Mouse (Mus musculus): ENCODE results near the gene Heatr3. TPM values are rescaled to one million over a fixed set of nuclear protein-coding genes. Genes with fewer than 3 reads are reported as not detected.
A peak's percentile ranks its signal among the peaks of the same experiment; 100 is the strongest.
"Not testable (repeated sequence)": the region's sequence is repeated elsewhere in the genome, so short reads cannot be mapped to it uniquely, and the experiment has no call there.

The Heatr3 gene
- total and polyA plus RNA-seq, 2 experiments from 2014 or later, result 26.5 to 40.2 TPM

- H3K9me3 ChIP-seq (ENCODE audit: low read length), result no peaks in the 10 kb centered on the region
- ATAC-seq, result no peak
- TF ChIP-seq CTCF (IDR thresholded peaks at IDR 0.05; ENCODE audit: low read depth), result no peak
- no peaks in the 10 kb centered on the region for H3K27me3 ChIP-seq (ENCODE audit: insufficient read depth, low read length)
- H3K4me2 ChIP-seq (ENCODE audit: low read depth), result peak overlapping the region; percentile 89
- H3K27ac ChIP-seq (ENCODE audit: low read depth, low read length), result no peak overlapping the region
- H3K36me3 ChIP-seq (ENCODE audit: insufficient read depth), result no peaks in the 10 kb centered on the region
- H3K4me1 ChIP-seq (ENCODE audit: insufficient read depth), result peaks cover 10% of the 10 kb centered on the region
- no peak for DNase-seq
- peak overlapping the region; percentile 79 for H3K9ac ChIP-seq
- H3K4me3 ChIP-seq (ENCODE audit: low read depth, low read length), result peak overlapping the region; percentile 89
- WGBS, result 13% methylated on average over 10 of the region's 10 CpGs
Measured at GRCm38 (mm10) chr8:88200724-88201495, 63.3 kb downstream of the Heatr3 start.

GRCm38 (mm10) chr8:88201641-88202040 is 64.0 kb downstream of the Heatr3 start:
- H3K4me2 ChIP-seq (ENCODE audit: low read depth), result peak overlapping the region; percentile 89
- no peak for ATAC-seq
- H3K4me1 ChIP-seq (ENCODE audit: insufficient read depth), result peaks cover 10% of the 10 kb centered on the region
- no peaks in the 10 kb centered on the region for H3K9me3 ChIP-seq (ENCODE audit: low read length)
- H3K36me3 ChIP-seq (ENCODE audit: insufficient read depth), result no peaks in the 10 kb centered on the region
- no peak overlapping the region for H3K9ac ChIP-seq
- H3K4me3 ChIP-seq (ENCODE audit: low read depth, low read length), result no peak overlapping the region
- no peaks in the 10 kb centered on the region for H3K27me3 ChIP-seq (ENCODE audit: insufficient read depth, low read length)
- H3K27ac ChIP-seq (ENCODE audit: low read depth, low read length), result no peak overlapping the region
- 45% methylated on average over 3 of the region's 3 CpGs for WGBS
- no peak for TF ChIP-seq CTCF (IDR thresholded peaks at IDR 0.05; ENCODE audit: low read depth)
- no peak for DNase-seq

GRCm38 (mm10) chr8:88206016-88206415 is 68.4 kb downstream of the Heatr3 start:
- 44% methylated on average over 9 of the region's 9 CpGs for WGBS
- ATAC-seq (no peak), DNase-seq (no peak)
- Histone ChIP-seq H3K4me1 (ENCODE audit: insufficient read depth) (peaks cover 8% of the 10 kb centered on the region; the same call in 1 of the 2 replicates), H3K9me3 (ENCODE audit: low read length) (no peaks in the 10 kb centered on the region), H3K4me2 (ENCODE audit: low read depth) (no peak overlapping the region), H3K36me3 (ENCODE audit: insufficient read depth) (no peaks in the 10 kb centered on the region), H3K9ac (no peak overlapping the region), H3K27ac (ENCODE audit: low read depth, low read length) (no peak overlapping the region), H3K4me3 (ENCODE audit: low read depth, low read length) (no peak overlapping the region), H3K27me3 (ENCODE audit: insufficient read depth, low read length) (no peaks in the 10 kb centered on the region)
- TF ChIP-seq CTCF (IDR thresholded peaks at IDR 0.05; ENCODE audit: low read depth), result no peak

GRCm38 (mm10) chr8:88207121-88207821 is 69.6 kb downstream of the Heatr3 start:
- ATAC-seq, result no peak
- Histone ChIP-seq H3K4me3 (ENCODE audit: low read depth, low read length) (no peak overlapping the region), H3K9me3 (ENCODE audit: low read length) (no peaks in the 10 kb centered on the region), H3K4me2 (ENCODE audit: low read depth) (no peak overlapping the region), H3K36me3 (ENCODE audit: insufficient read depth) (no peaks in the 10 kb centered on the region), H3K4me1 (ENCODE audit: insufficient read depth) (no peaks in the 10 kb centered on the region), H3K27ac (ENCODE audit: low read depth, low read length) (no peak overlapping the region), H3K9ac (no peak overlapping the region), H3K27me3 (ENCODE audit: insufficient read depth, low read length) (no peaks in the 10 kb centered on the region)
- DNase-seq, result no peak
- 67% methylated on average over 7 of the region's 7 CpGs for WGBS
- TF ChIP-seq CTCF (IDR thresholded peaks at IDR 0.05; ENCODE audit: low read depth), result no peak

GRCm38 (mm10) chr8:88209930-88210827 is 72.5 kb downstream of the Heatr3 start:
- not testable (repeated sequence) for H3K27ac ChIP-seq (ENCODE audit: low read depth, low read length); H3K4me3 ChIP-seq (ENCODE audit: low read depth, low read length); DNase-seq; H3K4me2 ChIP-seq (ENCODE audit: low read depth); H3K4me1 ChIP-seq (ENCODE audit: insufficient read depth); ATAC-seq; H3K9ac ChIP-seq; H3K9me3 ChIP-seq (ENCODE audit: low read length); H3K36me3 ChIP-seq (ENCODE audit: insufficient read depth); H3K27me3 ChIP-seq (ENCODE audit: insufficient read depth, low read length)
- WGBS, result 95% methylated on average over 5 of the region's 6 CpGs

- ATAC-seq (no peak), DNase-seq (no peak)
- H3K4me3 ChIP-seq (ENCODE audit: low read depth, low read length), result no peak overlapping the region
- H3K9ac ChIP-seq, result no peak overlapping the region
- no peaks in the 10 kb centered on the region for H3K27me3 ChIP-seq (ENCODE audit: insufficient read depth, low read length)
- no peak overlapping the region for H3K4me2 ChIP-seq (ENCODE audit: low read depth)
- no peaks in the 10 kb centered on the region for H3K9me3 ChIP-seq (ENCODE audit: low read length)
- H3K36me3 ChIP-seq (ENCODE audit: insufficient read depth), result no peaks in the 10 kb centered on the region
- no peak overlapping the region for H3K27ac ChIP-seq (ENCODE audit: low read depth, low read length)
- peaks cover 5% of the 10 kb centered on the region; the same call in 1 of the 2 replicates for H3K4me1 ChIP-seq (ENCODE audit: insufficient read depth)
- TF ChIP-seq CTCF (IDR thresholded peaks at IDR 0.05; ENCODE audit: low read depth), result no peak
- WGBS, result 65% methylated on average over 4 of the region's 4 CpGs
Measured at GRCm38 (mm10) chr8:88221353-88221752, 83.7 kb downstream of the Heatr3 start.

Small RNAs within 50 kb of the gene (microRNA-seq; reads per million reads assigned to microRNA genes)
- gene Mir7071, result 1.5 to 2.7 reads per million in 2 experiments

Other genes with a start within 250 kb of the Heatr3 start
- 32.5 and 34.6 TPM in 2 replicates for gene Zfp423, start 178.3 kb upstream of the Heatr3 start, total RNA-seq (2014; rRNA removed)
- gene Zfp423, start 178.3 kb upstream of the Heatr3 start, polyA plus RNA-seq (2015; fragmentation: Nextera tagmentation; extraction: Ambion mirVana), result 10.7 and 18.4 TPM in 2 replicates
- 19.7 and 25.7 TPM in 2 replicates for gene Cnep1r1, start 19.1 kb upstream of the Heatr3 start, total RNA-seq (2014; rRNA removed)
- 17.4 and 25.9 TPM in 2 replicates for gene Cnep1r1, start 19.1 kb upstream of the Heatr3 start, polyA plus RNA-seq (2015; fragmentation: Nextera tagmentation; extraction: Ambion mirVana)
- 29.6 and 36.7 TPM in 2 replicates for gene Tent4b, start 61.4 kb downstream of the Heatr3 start, total RNA-seq (2014; rRNA removed)
- 4.8 and 6.8 TPM in 2 replicates for gene Tent4b, start 61.4 kb downstream of the Heatr3 start, polyA plus RNA-seq (2015; fragmentation: Nextera tagmentation; extraction: Ambion mirVana)
- 7.2 and 9.4 TPM in 2 replicates for gene Adcy7, start 134.5 kb downstream of the Heatr3 start, total RNA-seq (2014; rRNA removed)
- 2.2 and 4.0 TPM in 2 replicates for gene Adcy7, start 134.5 kb downstream of the Heatr3 start, polyA plus RNA-seq (2015; fragmentation: Nextera tagmentation; extraction: Ambion mirVana)
- gene Brd7, start 224.3 kb downstream of the Heatr3 start, total RNA-seq (2014; rRNA removed), result 24.1 and 35.9 TPM in 2 replicates
- gene Brd7, start 224.3 kb downstream of the Heatr3 start, polyA plus RNA-seq (2015; fragmentation: Nextera tagmentation; extraction: Ambion mirVana), result 49.6 and 52.4 TPM in 2 replicates

Data from forebrain, postnatal 0 days (tissue).